Mouse (Mus musculus) heart, postnatal 4 days (tissue): Measurements from ENCODE around the gene Pcsk7. TPM values are rescaled to one million over a fixed set of nuclear protein-coding genes. Genes with fewer than 3 reads are reported as not detected.

Experiments used
- DNase-seq: peaks from one replicate; pipeline ENCODE4 v3.0.0; 2021
- total RNA-seq, 2 experiments: library from RNA; stranded (reverse); gene quantifications; 2 replicates each; pipeline ENCODE4 v1.2.3; 2021

Gene Pcsk7
- total RNA-seq = 10 to 100 TPM; 20.6 to 25.2 TPM

DNA sequence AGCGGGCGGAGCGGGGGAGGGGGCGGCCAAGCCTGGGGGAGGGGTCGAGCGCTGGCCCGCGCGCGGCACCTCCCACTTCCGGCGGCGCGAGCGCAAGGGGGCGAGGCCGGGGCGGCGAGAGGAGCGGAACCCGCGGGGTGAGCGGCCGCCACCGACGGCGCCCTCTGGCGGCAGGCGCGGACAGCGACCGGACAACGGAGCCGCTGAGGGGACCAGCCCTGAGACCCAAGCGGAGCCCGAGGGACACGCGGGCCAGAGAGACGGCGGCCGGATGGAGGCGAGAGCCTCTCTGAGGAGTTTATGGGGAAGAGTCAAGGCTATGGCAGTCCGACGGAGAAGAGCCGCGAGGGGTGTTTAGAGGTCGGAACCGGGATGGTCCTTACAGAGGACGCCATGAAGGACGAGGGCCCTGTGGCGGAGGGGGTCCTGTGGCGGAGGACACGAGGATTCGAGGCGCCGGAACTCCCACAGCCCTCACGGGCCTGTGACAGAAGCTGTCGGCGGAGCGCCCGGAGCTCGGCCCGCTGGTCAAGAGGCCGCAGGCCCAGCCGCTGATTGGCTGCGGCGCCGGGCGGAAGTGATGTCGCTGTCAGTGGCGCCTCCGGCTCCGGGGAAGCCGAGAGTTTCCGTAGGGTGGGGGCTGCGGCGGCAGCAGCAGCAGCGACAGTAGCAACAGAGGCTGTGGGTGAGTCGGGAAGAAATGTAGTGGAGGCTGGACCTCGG lies at the start of gene Pcsk7, which contains the start of gene Rnf214:
Pcsk7 (plus strand) TSS at position 143 of the 723 bp plus-strand sequence.
Rnf214 (minus strand) TSS at position 557 of the 723 bp plus-strand sequence.
- DNase-seq = peak; percentile 95

DNA sequence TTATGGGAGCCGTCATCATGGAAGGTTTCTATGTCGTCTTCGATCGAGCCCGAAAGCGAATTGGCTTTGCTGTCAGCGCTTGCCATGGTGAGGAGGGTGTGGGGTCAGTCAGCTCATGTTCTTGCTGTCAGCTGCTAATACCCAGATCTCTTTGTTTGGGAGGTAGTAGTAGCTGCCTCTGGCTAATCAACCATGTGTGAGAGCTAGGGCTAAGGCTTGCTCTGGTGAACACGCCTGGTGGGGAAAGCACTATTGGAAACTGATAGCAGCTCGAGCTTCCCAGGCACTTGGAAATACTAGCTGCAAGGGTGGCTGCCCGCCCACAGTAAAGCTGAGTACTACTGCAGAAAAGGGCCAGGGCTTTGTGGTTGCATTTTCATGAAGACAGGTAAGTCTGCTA lies 46.9 kb upstream of the Pcsk7 start:
- no peak for DNase-seq

DNA sequence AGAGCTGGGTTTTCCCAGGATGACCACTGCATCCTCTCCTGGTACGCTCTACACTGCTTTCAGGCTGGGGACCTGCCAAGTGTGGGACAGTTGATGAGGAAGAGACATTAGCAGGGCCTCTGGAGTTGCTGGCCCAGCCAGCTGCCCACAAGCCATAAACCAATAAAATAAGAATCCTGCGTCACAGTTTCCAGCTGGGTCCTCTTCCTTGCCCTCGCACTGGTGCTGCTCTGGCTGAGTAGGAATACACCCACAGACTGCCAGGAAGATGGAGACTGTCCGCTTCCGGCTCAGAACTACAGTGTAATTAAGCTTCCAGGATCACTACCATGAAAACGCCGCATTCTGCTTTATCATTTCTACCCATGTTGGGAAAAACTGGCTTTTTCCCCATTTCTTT lies 44.5 kb upstream of the Pcsk7 start:
- DNase-seq = no peak

DNA sequence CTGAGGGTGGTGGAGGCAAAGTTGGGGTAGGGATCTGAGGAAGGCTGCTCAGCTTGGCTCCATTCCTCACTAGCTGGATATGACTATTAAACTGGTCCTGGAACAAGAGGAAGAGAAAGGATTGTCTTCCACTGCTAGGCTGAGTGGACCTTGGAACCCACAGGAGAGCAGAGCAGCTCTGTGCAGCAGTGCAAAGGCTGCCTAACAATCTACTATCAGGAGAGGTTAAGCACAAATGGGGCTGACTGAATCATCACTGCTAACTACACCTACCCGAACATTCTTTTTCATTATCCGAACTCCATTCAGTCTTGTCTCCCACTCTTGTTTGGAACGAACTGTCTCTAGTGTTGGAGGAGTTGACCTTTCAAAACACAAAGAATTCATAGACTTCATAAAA lies 37.1 kb upstream of the Pcsk7 start:
- no peak for DNase-seq

DNA sequence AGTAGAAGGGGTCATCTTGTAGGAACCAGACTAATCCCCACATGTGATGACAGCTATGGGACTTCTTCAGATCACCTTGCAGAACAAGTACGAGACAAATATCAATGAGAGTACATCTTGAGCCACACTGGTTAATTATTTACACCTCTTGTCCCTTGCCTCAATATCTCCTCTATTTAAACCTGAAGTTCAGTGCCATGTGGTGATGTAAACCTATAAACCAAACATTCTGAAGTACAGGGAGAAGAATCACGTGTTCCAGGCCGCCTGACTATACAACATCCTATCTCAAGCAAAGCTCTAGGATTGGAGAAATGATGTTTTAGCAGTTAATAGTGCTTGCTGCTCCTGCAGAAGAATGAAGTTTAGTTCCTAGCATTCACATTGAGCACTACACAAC lies 36.0 kb upstream of the Pcsk7 start:
- DNase-seq = no peak

DNA sequence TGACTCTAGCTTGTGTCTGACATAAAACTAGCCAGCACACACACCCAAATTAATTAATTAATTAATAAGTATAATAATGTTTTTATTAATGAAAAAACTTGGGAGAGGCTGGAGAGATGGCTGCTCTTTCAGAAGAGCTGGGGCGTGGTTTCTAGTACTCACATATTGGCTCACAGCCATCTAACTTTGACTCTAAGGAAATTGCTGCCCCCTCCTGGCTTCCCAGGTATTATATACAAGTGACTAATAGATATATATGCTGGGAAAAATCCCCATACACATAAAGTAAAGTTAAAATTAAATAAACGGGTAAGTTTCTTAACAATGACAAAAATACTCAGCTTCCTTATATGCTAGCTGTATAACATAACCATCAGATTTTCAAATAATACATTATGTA lies 28.4 kb upstream of the Pcsk7 start:
- DNase-seq = peak; percentile 71

DNA sequence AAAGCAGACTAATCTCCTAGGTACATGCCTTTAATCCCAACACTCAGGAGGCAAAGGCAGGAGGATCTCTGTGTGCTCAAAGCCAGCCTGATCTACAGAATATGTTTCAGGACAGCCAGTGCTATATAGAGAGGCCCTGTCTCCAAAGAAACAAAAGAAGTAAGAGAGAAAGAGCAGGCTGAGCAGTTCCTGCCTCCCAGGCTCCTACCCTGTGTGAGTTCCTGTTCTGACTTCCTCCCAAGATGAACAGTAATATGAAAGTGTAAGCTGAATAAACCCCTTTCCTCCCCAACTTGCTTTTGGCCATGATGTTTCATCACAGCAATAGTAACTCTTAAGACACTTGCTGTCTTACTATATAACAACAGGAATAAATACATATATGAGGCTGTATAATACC lies 12.6 kb upstream of the Pcsk7 start:
- DNase-seq = no peak

DNA sequence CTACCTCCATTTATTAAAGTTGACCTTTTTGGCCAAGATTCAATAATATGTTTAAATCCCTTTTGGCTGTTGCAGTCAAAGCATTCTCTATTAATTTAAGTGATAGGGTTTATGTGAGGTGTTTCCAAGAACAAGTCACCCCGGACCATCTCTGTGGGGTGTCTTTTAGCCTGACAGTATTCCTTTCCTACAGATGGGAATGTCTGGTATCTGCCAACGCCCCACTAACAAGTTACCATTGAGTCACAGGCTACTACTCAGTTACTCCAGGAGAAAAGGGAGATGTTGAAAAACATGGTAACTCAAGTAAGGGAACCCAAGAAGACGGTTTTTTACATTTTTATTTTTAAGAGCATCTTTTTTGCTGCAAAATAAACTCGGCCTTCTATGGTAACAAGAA lies 1.1 kb upstream of the Pcsk7 start:
- no peak for DNase-seq

DNA sequence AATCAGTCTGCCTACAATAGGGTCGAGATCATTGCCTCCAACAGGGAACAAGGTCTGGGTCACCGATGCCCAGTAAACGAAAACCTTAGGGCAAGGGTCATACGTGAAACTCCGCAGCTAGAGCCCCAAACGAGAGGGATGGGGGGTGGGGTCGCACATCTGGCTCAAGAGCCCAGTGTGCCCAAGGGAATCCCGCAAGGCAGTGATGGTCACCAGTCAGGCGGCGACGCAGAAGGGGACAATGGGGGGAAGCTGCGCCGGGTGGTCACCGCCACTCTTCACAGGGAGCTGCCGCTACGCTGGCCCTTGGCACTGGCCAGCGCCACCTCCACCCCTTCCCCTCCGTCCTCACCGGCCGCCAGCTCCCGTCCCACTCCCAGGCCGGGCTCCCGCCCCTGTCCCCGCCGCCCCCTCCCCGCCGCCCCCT lies 473 bp upstream of the Pcsk7 start:
- peak; percentile 56 for DNase-seq

DNA sequence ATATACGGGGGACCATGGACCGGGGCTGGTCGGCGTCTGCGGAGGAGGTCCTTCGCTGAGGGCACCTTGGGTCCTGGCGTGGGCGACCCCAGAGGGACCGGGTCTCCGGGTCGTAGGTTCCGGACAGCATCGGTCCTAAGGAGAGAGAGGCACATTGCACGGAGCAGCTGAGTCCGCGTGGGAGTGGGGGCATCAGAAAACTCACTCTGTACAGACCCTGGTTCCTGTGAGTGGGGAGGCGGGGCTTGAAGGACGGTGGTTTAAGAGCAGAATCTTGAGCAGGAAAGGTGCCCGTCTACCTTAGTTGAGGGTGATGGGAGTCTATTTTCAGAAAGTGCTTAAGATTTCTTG lies 756 bp downstream of the Pcsk7 start:
- no peak for DNase-seq

DNA sequence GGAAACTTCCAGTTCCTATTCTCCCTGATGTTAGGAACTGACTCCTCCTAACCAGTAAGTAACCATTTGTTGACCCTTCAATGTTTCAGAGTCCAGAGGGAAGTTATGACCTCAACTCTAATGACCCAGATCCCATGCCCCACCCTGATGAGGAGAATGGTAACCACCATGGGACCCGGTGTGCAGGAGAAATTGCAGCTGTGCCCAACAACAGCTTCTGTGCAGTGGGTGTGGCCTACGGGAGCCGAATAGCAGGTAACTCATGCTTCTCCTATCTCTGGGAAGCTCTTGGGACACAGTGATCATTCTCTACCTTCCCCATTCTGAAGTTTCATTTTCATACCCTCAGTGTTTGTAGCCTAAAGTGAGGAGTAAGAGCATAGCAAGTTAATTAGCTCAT lies 4.7 kb downstream of the Pcsk7 start:
- no peak for DNase-seq

DNA sequence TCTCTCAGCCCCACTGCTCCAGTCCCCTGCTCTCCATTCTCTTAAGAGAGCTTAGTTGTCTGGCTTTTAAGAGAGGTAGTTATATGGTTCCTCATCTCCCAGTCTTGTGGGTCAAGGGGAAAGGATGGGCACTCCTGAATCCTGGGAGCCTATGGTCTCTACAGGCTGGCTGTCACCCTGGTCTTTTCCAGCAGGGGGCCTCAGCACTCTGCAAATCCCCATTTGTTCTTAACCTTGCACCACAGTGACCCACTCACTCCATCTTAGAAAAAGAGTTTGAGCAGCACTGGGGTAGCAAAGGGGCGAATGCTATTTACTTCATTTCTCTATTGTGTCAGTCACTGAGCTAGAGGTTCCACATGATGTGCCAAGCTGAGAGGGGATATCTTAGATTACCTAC lies 5.4 kb downstream of the Pcsk7 start:
- DNase-seq = peak; percentile 73

DNA sequence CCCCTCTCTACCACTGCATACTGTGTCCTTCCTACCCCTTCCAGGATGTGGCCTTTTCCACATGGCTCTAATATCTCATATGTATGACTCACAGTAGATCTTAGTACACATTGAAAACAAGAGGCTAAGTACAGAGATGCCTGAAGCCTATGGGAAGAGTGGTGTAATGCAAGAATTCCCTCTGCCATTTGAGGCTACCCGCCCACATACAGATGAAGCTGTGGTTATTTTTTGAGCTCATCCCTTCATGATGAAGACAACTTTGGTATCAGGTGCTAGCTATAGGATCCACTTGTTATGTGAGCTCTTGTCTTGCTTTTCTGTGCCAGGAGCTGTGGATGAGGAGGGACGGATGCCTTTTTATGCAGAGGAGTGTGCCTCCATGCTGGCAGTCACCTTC lies 9.4 kb downstream of the Pcsk7 start:
- DNase-seq = no peak

DNA sequence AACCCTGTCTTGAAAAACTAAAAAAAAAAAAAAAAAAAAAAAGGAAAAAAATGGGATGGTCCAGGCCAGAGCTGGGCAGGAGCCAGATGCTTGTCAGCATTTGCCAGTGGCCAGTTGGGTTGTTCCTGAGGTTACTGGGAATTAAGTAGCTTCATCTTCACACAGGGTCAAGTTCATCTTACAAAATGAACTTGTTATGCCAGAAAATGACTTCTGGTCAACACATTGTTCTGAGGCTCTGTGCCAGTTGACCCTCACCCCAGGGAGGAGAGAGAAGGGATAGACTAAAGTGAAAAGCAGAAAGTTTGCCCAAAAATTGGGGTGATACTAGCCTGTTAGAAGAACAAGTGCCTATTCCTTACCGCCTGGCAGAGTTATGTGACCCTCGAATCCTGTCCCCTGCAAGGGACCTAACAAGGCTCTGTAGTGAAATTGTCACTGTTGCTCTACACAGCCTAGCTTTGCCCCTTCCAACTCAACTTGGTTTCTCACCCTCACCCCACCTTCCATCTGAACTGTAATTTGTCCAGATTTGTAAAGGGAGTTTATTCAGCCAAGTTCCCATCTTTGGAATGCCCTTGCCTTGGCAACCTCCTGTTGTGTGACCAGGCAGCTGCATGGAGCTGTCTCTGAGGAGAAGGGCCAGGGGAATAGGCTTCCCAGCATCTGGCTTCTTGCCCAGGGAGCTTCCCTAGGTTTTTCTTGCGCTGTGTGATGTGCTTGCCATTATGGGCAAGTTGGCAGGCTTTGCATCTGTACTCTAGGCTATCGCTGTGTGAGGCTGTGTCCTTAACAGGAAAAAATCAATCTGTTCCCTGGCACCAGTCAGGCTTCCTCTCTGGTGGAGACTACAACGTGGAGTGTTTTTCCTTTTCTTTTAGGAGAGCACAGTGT lies 11.0 kb downstream of the Pcsk7 start:
- DNase-seq = peak; percentile 57

DNA sequence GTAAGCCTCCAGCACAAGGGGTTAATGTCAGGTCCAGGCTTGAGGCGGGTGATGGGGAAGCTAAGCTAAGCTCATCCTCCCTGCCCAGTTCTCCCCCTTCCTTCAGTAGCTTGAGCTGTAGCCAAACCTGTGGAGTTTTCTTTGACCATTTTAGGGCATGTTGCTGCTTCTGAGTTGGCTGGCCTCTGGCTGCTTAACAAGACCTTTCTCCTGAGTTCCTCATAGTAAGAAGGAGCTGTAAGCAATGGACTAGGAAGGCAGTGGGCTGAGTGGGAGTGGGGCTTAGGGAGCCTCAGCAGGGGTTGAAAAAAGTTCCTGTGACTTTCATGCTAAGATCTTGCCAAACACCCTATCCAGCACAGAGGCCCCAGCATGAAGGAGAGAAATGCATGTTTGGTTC lies 13.6 kb downstream of the Pcsk7 start:
- no peak for DNase-seq

DNA sequence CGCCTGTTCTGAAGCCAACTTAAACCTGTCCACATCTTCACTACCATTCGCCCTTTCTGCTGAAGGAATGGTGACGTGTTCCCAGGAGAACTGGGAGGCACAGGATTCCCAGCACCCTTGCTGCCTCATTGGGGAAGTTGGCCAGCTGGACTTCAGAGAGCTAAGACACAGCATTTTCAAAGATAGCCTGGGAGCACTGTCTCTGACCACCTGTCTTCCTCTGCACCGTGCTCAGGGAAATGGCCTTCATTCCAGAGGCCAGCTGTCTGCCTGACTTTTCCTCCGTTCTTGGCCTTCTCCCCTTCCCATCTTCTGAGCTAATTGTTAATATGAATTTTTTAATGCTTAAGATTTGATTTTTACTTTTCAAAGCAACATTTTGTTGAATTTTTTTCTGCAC lies 23.0 kb downstream of the Pcsk7 start:
- no peak for DNase-seq

DNA sequence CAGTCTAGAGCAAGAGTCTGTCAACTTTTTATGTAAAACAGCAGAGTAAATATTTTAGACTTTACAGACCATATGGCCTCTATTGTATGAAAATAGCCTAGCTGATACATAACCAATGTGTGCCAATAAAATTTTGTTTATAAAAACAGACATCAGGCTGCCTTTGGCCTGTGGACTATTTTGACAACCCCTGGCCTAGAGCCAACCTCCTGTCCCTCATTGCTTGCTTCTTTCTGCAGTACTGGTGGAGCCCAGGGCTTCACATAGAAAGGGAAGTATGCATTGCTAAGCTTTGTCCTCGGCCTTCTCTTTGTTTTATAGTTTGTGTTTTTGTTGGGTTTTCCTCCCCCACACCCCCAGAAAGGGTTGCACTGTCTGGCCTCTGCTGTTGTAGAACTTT lies 25.7 kb downstream of the Pcsk7 start:
- DNase-seq = peak; percentile 43

DNA sequence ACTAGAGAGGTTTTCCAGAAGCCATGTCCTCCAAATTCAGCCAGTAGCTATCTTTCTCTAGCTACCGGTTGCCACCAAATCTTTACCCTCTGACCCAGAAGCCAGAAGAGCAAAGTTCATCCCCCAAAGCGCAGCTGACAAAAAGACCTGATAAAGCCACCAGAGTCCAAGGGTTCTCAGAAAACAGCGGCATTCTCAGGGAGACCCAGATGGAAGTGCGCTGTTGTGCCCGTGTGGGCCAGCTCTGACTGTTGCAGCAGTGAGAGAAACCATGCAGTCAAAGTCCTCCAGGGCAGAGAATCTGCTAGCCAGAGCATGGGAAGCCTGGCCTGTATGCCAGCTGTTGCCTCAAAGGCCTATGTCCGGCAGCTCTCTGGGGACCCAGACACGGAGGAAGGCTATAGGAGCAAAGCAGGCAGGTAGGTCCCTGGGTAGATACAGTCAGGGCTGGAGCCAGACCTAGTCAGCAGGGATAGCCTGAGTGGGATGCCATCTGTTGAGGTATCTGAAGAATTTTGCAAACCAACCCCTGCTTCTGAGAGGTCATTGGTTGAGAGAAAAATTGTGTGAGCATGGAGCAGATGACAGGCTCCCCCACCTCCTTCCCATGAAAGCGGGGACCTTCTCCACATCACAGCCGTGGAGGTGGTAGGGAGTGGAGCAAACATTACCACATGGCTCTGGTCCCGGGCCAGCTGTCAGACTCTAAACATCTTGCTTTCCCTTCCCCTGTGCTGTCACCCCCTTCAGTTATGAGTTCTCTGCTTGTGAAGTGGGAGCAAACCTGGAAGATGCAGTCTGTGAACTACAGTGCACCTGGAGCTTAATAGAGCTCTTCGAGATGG lies 26.5 kb downstream of the Pcsk7 start:
- no peak for DNase-seq

DNA sequence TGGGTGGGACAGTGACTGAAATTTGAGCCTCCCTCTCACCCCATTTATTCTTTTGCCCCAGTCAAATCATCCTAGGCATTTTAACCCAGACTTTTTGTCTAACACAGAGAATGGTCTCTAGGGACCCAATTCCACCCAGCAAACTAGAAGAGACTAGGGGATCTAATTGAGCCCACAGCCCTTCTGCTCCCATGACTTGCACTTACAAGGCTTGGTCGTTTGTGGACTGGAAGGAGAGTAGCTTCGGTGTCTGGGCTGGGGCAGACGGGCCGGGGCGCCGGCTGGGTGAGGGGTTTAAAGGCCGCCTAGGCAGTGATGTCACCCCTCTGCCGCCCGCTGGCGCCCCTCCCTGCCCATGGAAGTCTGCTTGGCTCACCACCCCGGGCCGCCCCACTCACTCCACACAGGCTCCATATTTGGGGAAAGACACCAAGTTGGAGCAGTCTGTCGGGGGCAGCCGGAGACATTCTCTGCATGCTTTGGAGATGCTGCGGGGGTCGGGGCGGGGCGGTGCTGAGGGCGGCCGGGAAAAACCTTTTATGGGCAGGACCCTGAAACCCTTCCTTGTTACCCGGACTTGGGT lies 29.4 kb downstream of the Pcsk7 start, which contains the start of gene Tagln:
Tagln (minus strand) TSS at position 431 of the 583 bp plus-strand sequence.
- DNase-seq = peak; percentile 72

DNA sequence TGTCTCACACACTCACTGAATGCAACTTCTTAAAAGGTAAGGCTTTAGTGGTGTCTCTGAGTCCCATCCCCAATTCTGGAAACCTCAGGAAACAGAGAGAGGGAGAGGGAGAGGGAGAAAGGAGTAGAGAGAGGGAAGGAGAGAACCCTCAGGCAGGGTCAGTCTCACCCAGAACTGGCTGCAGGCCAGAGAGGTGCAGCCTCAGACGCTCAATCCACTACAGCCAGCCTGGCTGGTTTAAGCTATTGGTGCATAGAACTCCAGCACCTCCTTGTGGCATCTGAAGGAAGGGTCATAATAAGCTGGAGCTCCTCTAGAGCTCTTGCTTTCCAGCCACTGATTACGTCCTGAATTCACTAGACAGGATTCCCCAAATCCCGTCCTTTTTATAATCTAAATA lies 30.6 kb downstream of the Pcsk7 start:
- DNase-seq = peak; percentile 80

DNA sequence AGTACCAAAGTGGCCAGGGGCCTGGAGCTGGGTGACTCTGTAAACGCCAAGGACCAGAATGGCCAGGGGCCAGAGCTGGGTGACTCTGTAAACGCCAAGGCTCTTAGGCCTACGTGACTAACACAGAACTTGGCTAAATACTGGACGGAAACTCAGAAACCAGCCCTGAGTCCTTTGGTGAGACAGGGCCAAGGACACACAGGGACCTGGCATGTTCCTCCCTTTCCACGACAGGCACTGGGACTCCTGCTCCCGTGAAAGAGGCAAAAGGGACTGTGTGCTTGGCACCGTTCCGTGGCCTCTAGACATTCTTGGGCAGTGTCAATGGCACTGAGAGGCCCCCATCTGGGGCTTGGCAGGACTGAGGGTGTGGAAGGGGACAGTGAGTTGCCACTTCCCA lies 31.8 kb downstream of the Pcsk7 start:
- DNase-seq = peak; percentile 53

DNA sequence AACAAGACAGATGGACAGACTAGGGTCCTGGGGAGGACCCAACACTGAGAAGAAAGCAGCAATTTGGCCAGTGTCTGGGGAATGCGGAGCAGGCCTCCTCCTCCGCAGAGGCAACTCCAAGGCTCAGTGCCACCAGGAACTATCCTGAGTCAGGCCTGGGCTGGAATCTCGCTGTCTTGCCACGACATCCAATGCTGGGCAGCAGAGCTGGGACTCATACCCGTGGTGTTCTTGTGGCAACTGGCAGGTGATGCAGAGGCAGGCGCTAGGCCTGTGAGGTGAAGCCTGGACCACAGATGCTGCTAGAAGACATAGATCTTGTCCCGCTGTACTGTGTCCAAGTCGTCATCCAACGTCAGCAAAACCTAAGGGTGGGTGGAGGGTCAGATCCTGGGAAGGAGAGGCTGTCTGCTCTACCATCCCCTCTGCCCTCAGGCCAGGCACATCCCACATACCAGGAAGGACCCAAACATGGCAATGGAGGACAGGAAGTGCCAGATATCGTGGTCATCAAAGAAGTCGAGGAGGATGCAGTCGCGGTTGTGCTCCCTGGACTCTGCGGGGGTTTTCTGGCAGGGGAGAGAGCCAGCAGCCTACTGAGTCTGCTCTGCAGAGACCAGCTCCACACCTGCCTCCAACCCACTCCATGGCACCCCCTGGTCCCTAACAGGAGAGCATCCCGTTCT lies 32.8 kb downstream of the Pcsk7 start:
- no peak for DNase-seq
